Mouse (Mus musculus) hindbrain, postnatal 0 days (tissue): ENCODE data around the gene Tub. TPM values are rescaled to one million over a fixed set of nuclear protein-coding genes. Genes with fewer than 3 reads are reported as not detected.

Experiments used
- ATAC-seq: fragments of 200-750 bp; cut with Nextera tagmentation; 2 replicates; pipeline ENCODE4 v1.8.0; 2017; ENCODE audit warnings: mild to moderate bottlenecking, moderate TSS enrichment, moderate library complexity
- DNase-seq: peaks from one replicate; pipeline ENCODE4 v3.0.0-alpha.2; 2015; ENCODE audit warnings: low spot score
- H3K27ac ChIP-seq: fragments of 300-500 bp; sonication (generic); 2 replicates; pipeline ENCODE4 v1.5.1; 2014; ENCODE audit warnings: mild to moderate bottlenecking
- H3K27me3 ChIP-seq: fragments of 300-500 bp; sonication (generic); 2 replicates; pipeline ENCODE4 v1.6.1; 2014; ENCODE audit warnings: low read length, mixed read lengths; ENCODE audit not compliant: insufficient read depth
- H3K36me3 ChIP-seq: fragments of 300-500 bp; sonication (generic); 2 replicates; pipeline ENCODE4 v1.6.1; 2014; ENCODE audit warnings: low read length, mixed read lengths; ENCODE audit not compliant: insufficient read depth
- H3K4me1 ChIP-seq: fragments of 300-500 bp; sonication (generic); 2 replicates; pipeline ENCODE4 v1.6.1; 2014; ENCODE audit warnings: antibody characterized with exemption, low read length, mixed read lengths; ENCODE audit not compliant: insufficient read depth
- H3K4me2 ChIP-seq: fragments of 300-500 bp; sonication (generic); 2 replicates; pipeline ENCODE4 v1.6.1; 2014; ENCODE audit warnings: low read depth, mild to moderate bottlenecking, low read length, moderate library complexity, mixed read lengths
- H3K4me3 ChIP-seq: fragments of 300-500 bp; sonication (generic); 2 replicates; pipeline ENCODE4 v1.5.1; 2014; ENCODE audit warnings: low read length
- H3K9ac ChIP-seq: fragments of 300-500 bp; sonication (generic); replicated peaks from 2 replicates; pipeline ENCODE4 v1.6.1; 2014; ENCODE audit warnings: mild to moderate bottlenecking, low read length, moderate library complexity, mixed read lengths
- H3K9me3 ChIP-seq: fragments of 300-500 bp; sonication (generic); 2 replicates; pipeline ENCODE4 v1.6.1; 2016; ENCODE audit warnings: low read length, mixed read lengths
- CTCF ChIP-seq: IDR thresholded peaks from 2 replicates; pipeline ENCODE4 v1.5.1; 2016; ENCODE audit warnings: antibody characterized with exemption, control low read depth, low read depth
- WGBS: fragments of 180-500 bp; shearing (Covaris S2); extraction: QIAGEN DNeasy Blood & Tissue Kit; methylation state at CpG from one replicate; pipeline ENCODE4 v1.1.7; 2014; 5-methylcytosine and 5-hydroxymethylcytosine counted together
- polyA plus RNA-seq: library from polyadenylated mRNA; unstranded; fragments of >200 nt; fragmentation: Nextera tagmentation; extraction: Ambion mirVana; gene quantifications from 2 replicates; pipeline ENCODE4 v1.2.1, GENCODE M21; 2015
- total RNA-seq: library from RNA; depleted of rRNA; stranded (reverse); fragments of >200 nt; gene quantifications from 2 replicates; pipeline ENCODE4 v1.2.3, GENCODE M21; 2014

Tub gene
- total and polyA plus RNA-seq, 2 experiments from 2014 or later = 32.7 to 134 TPM

- peak; percentile 6; the same call in 1 of the 2 replicates for ATAC-seq
Observed at GRCm38 (mm10) chr7:109027721-109028120, 77.6 kb downstream of the Tub start.

DNA sequence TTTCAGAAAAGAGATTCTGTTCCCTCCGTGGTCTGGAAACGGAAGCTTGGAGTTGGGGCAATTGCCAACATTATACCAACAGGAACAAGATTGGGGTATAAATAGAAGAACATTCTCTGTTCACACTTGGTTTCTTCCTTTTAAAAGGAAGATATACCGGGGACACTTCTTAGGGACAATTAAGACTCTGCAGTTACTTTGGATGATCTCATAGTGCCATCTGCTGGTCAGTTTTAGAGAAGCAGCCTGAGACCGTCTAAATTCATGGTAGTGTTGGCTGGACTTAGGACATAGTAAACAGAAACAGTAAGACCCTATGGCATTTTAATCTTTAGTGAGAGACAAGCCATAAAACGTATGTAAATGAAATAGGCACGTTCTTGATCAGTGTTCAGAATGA, 78.1 kb downstream of the Tub start:
- DNase-seq (peak; percentile 88), ATAC-seq (peak; percentile 44)
- H3K36me3 ChIP-seq = peaks cover 50% of the 10 kb centered on the region
- H3K27ac ChIP-seq = no peak overlapping the region
- no peak overlapping the region for H3K9ac ChIP-seq
- no peak overlapping the region for H3K4me3 ChIP-seq
- peak; percentile 86 for TF ChIP-seq CTCF
- WGBS = 23% methylated on average over 6 of the region's 6 CpGs
- no peaks in the 10 kb centered on the region for H3K27me3 ChIP-seq
- no peak overlapping the region for H3K4me2 ChIP-seq
- no peaks in the 10 kb centered on the region for H3K4me1 ChIP-seq
- H3K9me3 ChIP-seq = no peaks in the 10 kb centered on the region

More at GRCm38 (mm10) chr7:109027721-109028120, 77.6 kb downstream of the Tub start:
- 96% methylated on average over 7 of the region's 7 CpGs for WGBS
- DNase-seq = no peak
- Histone ChIP-seq H3K36me3 (peaks cover 54% of the 10 kb centered on the region), H3K27me3 (no peaks in the 10 kb centered on the region), H3K9me3 (no peaks in the 10 kb centered on the region), H3K27ac (no peak overlapping the region), H3K9ac (no peak overlapping the region), H3K4me2 (no peak overlapping the region), H3K4me1 (no peaks in the 10 kb centered on the region), H3K4me3 (no peak overlapping the region)
- TF ChIP-seq CTCF = no peak

DNA sequence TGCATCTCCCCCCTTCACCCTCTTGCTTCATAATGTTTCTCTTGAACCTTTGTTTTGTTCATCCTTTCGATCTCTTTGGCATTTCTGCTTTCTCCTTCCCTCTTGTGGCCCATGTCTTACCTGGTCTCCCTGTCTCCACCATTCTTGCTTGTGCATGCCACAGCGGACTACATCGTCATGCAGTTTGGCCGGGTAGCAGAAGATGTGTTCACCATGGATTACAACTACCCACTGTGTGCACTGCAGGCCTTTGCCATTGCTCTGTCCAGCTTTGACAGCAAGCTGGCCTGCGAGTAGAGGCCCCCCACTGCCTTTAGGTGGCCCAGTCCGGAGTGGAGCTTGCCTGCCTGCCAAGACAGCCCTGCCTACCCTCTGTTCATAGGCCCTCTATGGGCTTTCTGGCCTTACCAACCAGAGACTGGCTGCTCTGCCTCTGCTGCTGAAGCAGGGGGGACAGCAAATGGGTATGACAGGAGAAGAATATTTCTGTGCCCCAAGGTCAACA, 79.9 kb downstream of the Tub start:
- Histone ChIP-seq H3K4me1 (no peaks in the 10 kb centered on the region), H3K27ac (no peak overlapping the region), H3K4me2 (no peak overlapping the region), H3K9ac (no peak overlapping the region), H3K9me3 (no peaks in the 10 kb centered on the region), H3K36me3 (peaks cover 41% of the 10 kb centered on the region), H3K4me3 (no peak overlapping the region), H3K27me3 (no peaks in the 10 kb centered on the region)
- DNase-seq (no peak), ATAC-seq (no peak)
- TF ChIP-seq CTCF = no peak
- WGBS = 78% methylated on average over 6 of the region's 6 CpGs

- ATAC-seq (no peak), DNase-seq (no peak)
- H3K9ac ChIP-seq = no peak overlapping the region
- TF ChIP-seq CTCF = no peak
- H3K4me3 ChIP-seq = no peak overlapping the region
- peaks cover 28% of the 10 kb centered on the region for H3K36me3 ChIP-seq
- no peaks in the 10 kb centered on the region for H3K27me3 ChIP-seq
- H3K4me2 ChIP-seq = no peak overlapping the region
- H3K27ac ChIP-seq = no peak overlapping the region
- H3K4me1 ChIP-seq = no peaks in the 10 kb centered on the region
- 81% methylated on average over 3 of the region's 3 CpGs for WGBS
- H3K9me3 ChIP-seq = no peaks in the 10 kb centered on the region
Observed at GRCm38 (mm10) chr7:109031331-109031730, 81.2 kb downstream of the Tub start.

DNA sequence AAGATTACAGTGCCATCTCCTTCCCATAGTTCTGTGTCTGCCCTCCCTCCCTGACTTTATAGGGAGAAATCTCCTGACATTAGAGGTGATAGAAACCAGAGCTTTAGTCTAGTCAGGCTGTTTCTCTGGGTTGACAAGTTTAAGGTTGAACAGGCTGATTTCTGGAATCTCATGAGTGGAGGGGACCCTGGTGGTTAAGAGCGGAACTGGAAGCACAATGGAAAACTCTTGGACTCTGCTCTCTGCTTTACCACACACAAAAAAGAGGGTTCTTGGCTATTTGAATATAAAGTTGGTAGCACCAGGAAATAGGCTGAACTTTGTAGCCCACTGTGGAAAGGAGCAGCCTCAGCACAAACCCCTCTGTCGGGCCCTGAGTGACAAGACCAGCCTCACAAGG, 81.9 kb downstream of the Tub start:
- Histone ChIP-seq H3K36me3 (peaks cover 21% of the 10 kb centered on the region; the same call in 1 of the 2 replicates), H3K9ac (no peak overlapping the region), H3K9me3 (no peaks in the 10 kb centered on the region), H3K4me3 (no peak overlapping the region), H3K4me2 (no peak overlapping the region), H3K27me3 (no peaks in the 10 kb centered on the region), H3K4me1 (no peaks in the 10 kb centered on the region), H3K27ac (no peak overlapping the region)
- 85% methylated on average over 2 of the region's 2 CpGs for WGBS
- TF ChIP-seq CTCF = peak; percentile 60
- no peak for ATAC-seq
- no peak for DNase-seq

DNA sequence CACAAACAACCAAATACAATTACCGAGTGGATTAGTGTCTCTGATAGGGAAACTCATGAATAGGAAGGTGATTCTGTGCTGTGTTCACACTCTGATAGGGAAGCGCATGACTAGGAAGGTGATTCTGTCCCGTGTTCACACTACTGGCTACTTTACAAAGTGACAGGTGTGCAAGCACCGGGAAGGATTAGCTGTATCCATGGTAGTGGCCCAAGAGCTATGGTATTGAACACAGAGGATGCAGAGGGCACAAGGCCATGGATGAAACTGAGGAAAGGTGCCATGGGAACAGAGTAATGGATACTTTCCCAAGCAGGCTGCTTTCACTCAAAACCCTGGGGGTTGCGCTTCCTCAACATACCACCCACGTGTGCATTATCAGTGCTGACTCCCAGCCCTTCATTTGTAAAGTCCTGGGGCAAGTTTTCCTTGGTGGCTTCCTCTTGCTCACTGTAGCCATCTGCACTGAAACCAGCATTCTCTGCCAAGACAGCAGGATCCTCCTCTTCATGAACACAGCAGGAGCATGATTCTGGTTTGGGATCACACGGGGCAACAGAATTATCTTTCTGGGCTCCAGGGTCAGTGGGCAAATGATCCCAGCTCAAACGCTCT, 88.1 kb downstream of the Tub start:
- ATAC-seq (no peak), DNase-seq (no peak)
- H3K9me3 ChIP-seq = no peaks in the 10 kb centered on the region
- no peak overlapping the region for H3K9ac ChIP-seq
- H3K27ac ChIP-seq = peak overlapping the region; percentile 28; the same call in 1 of the 2 replicates
- TF ChIP-seq CTCF = no peak
- H3K27me3 ChIP-seq = no peaks in the 10 kb centered on the region
- no peaks in the 10 kb centered on the region for H3K4me1 ChIP-seq
- 61% methylated on average over 8 of the region's 8 CpGs for WGBS
- no peaks in the 10 kb centered on the region for H3K36me3 ChIP-seq
- no peak overlapping the region for H3K4me2 ChIP-seq
- H3K4me3 ChIP-seq = no peak overlapping the region

- H3K27me3 ChIP-seq = no peaks in the 10 kb centered on the region
- H3K4me3 ChIP-seq = no peak overlapping the region
- ATAC-seq = peak; percentile 14; the same call in 1 of the 2 replicates
- H3K36me3 ChIP-seq = no peaks in the 10 kb centered on the region
- no peak overlapping the region for H3K4me2 ChIP-seq
- peak; percentile 12 for DNase-seq
- no peak overlapping the region for H3K9ac ChIP-seq
- TF ChIP-seq CTCF = no peak
- H3K27ac ChIP-seq = 0 out of 2 replicates have a peak overlapping the region, but pooled peaks have one; percentile 15
- no peaks in the 10 kb centered on the region for H3K4me1 ChIP-seq
- WGBS = 49% methylated on average over 1 of the region's 1 CpGs
- no peaks in the 10 kb centered on the region for H3K9me3 ChIP-seq
Observed at GRCm38 (mm10) chr7:109038987-109039386, 88.8 kb downstream of the Tub start.
